Mouse (Mus musculus) ovary, postnatal 14 days (tissue): ENCODE results near the gene Mapre3.

Source experiments
- DNase-seq: peaks from one replicate; pipeline ENCODE4 v3.0.0; 2022; ENCODE audit warnings: low spot score

Gene Mapre3

GRCm38 (mm10) chr5:30814424-30815119 lies at the start of gene Mapre3:
Mapre3 (plus strand) TSS chr5:30814641.
- peak; percentile 89 for DNase-seq

- no peak for DNase-seq
Observed at GRCm38 (mm10) chr5:30765596-30766370, 48.7 kb upstream of the Mapre3 start.

- no peak for DNase-seq
Observed at GRCm38 (mm10) chr5:30768082-30768481, 46.4 kb upstream of the Mapre3 start.

- DNase-seq = peak; percentile 61
Observed at GRCm38 (mm10) chr5:30768598-30768997, 45.8 kb upstream of the Mapre3 start.

- DNase-seq = no peak
Observed at GRCm38 (mm10) chr5:30769075-30769474, 45.4 kb upstream of the Mapre3 start.

GRCm38 (mm10) chr5:30774601-30775371 lies 39.7 kb upstream of the Mapre3 start:
- peak; percentile 81 for DNase-seq

GRCm38 (mm10) chr5:30780699-30781098 lies 33.7 kb upstream of the Mapre3 start:
- DNase-seq = no peak

- no peak for DNase-seq
Observed at GRCm38 (mm10) chr5:30781147-30781546, 33.3 kb upstream of the Mapre3 start.

- DNase-seq = no peak
Observed at GRCm38 (mm10) chr5:30787381-30787780, 27.1 kb upstream of the Mapre3 start.

- DNase-seq = no peak
Observed at GRCm38 (mm10) chr5:30790047-30790446, 24.4 kb upstream of the Mapre3 start.

- peak; percentile 80 for DNase-seq
Observed at GRCm38 (mm10) chr5:30796125-30796524, 18.3 kb upstream of the Mapre3 start.

- DNase-seq = no peak
Observed at GRCm38 (mm10) chr5:30797482-30797881, 17.0 kb upstream of the Mapre3 start.

- DNase-seq = no peak
Observed at GRCm38 (mm10) chr5:30797982-30798381, 16.5 kb upstream of the Mapre3 start.

GRCm38 (mm10) chr5:30798965-30799364 lies 15.5 kb upstream of the Mapre3 start:
- no peak for DNase-seq

GRCm38 (mm10) chr5:30802724-30803467 lies 11.5 kb upstream of the Mapre3 start:
- no peak for DNase-seq

- DNase-seq = peak; percentile 95
Observed at GRCm38 (mm10) chr5:30806106-30806505, 8.3 kb upstream of the Mapre3 start.

- DNase-seq = no peak
Observed at GRCm38 (mm10) chr5:30815120-30815465, 652 bp downstream of the Mapre3 start.

GRCm38 (mm10) chr5:30816261-30816791 lies 1.9 kb downstream of the Mapre3 start:
- DNase-seq = no peak

- DNase-seq = no peak
Observed at GRCm38 (mm10) chr5:30818758-30819309, 4.4 kb downstream of the Mapre3 start.

GRCm38 (mm10) chr5:30822689-30823088 lies 8.2 kb downstream of the Mapre3 start:
- no peak for DNase-seq

GRCm38 (mm10) chr5:30823091-30823490 lies 8.7 kb downstream of the Mapre3 start:
- no peak for DNase-seq
